Mouse (Mus musculus): ENCODE data around the gene Tbc1d19. TPM values are rescaled to one million over a fixed set of nuclear protein-coding genes. Genes with fewer than 3 reads are reported as not detected.

Gene Tbc1d19
- polyA plus RNA-seq, 1 experiment from 2014 or later: 51.1 TPM

- 88% methylated on average over 11 of the region's 11 CpGs for WGBS
- H3K4me3 ChIP-seq: no peak overlapping the region
- no peaks in the 10 kb centered on the region for H3K9me3 ChIP-seq
- no peak overlapping the region for H3K27ac ChIP-seq
- no peaks in the 10 kb centered on the region for H3K4me1 ChIP-seq (replicated peaks)
- DNase-seq (ENCODE audit: low spot score): no peak
- no peaks in the 10 kb centered on the region for H3K36me3 ChIP-seq
- H3K27me3 ChIP-seq (ENCODE audit: insufficient read depth, poor library complexity, severe bottlenecking): no peaks in the 10 kb centered on the region
Measured at GRCm38 (mm10) chr5:53926301-53926855, 117.0 kb downstream of the Tbc1d19 start.

- no peaks in the 10 kb centered on the region for H3K4me1 ChIP-seq (replicated peaks)
- H3K4me3 ChIP-seq: no peak overlapping the region
- no peak overlapping the region for H3K27ac ChIP-seq
- no peaks in the 10 kb centered on the region for H3K27me3 ChIP-seq (ENCODE audit: insufficient read depth, poor library complexity, severe bottlenecking)
- no peaks in the 10 kb centered on the region for H3K36me3 ChIP-seq
- WGBS: 89% methylated on average over 7 of the region's 7 CpGs
- no peak for DNase-seq (ENCODE audit: low spot score)
- no peaks in the 10 kb centered on the region for H3K9me3 ChIP-seq
Measured at GRCm38 (mm10) chr5:53927886-53928285, 118.5 kb downstream of the Tbc1d19 start.

DNA sequence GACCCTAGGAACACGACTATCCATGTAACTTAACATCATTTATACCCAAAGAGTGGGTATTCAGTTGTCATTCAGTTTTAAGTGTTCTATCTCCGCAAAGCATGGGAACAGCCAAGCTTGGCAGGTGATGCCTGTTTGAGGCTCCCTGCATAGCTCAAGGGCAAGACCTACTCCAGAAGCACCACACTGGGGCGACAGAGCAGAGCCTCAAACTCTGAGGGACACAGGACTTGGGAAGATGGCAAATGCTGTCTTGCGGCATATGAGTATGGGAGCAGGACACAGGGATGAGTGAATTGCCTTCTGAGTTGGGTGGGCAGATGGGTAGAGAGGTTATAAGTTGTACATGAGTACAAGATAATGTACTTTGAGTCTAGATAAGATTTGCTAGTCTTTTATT is 119.1 kb downstream of the Tbc1d19 start:
- WGBS: 89% methylated on average over 4 of the region's 4 CpGs
- H3K36me3 ChIP-seq: no peaks in the 10 kb centered on the region
- H3K4me1 ChIP-seq (replicated peaks): no peaks in the 10 kb centered on the region
- no peaks in the 10 kb centered on the region for H3K9me3 ChIP-seq
- no peak for DNase-seq (ENCODE audit: low spot score)
- no peak overlapping the region for H3K27ac ChIP-seq
- H3K4me3 ChIP-seq: no peak overlapping the region
- H3K27me3 ChIP-seq (ENCODE audit: insufficient read depth, poor library complexity, severe bottlenecking): no peaks in the 10 kb centered on the region

- DNase-seq (ENCODE audit: low spot score): no peak
- Histone ChIP-seq H3K9me3 (no peaks in the 10 kb centered on the region), H3K4me3 (no peak overlapping the region), H3K36me3 (no peaks in the 10 kb centered on the region), H3K27me3 (ENCODE audit: insufficient read depth, poor library complexity, severe bottlenecking) (no peaks in the 10 kb centered on the region), H3K4me1 (replicated peaks) (no peaks in the 10 kb centered on the region), H3K27ac (no peak overlapping the region)
- 79% methylated on average over 10 of the region's 10 CpGs for WGBS
Measured at GRCm38 (mm10) chr5:53929205-53929614, 119.8 kb downstream of the Tbc1d19 start.

DNA sequence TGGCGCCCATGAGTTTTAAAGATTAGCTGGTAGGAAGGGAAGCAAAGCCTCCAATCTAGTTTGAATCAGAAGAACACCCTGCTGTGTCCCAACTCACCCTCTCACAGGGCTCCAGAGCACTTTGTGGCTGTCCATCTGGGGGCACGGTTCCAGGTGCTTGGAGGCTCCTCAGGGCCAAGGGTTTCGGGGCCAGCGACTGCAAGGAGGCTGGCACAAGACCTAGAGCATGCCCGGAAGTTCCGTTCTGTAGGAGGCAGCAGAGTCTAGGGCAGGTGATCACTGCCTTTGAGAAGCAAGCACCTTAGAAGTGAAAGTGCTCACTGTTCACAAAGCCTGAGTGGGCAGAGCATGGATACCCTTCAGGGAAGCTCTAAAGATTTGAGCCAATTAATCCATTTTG is 120.4 kb downstream of the Tbc1d19 start:
- no peak for DNase-seq (ENCODE audit: low spot score)
- H3K9me3 ChIP-seq: no peaks in the 10 kb centered on the region
- H3K27ac ChIP-seq: no peak overlapping the region
- no peaks in the 10 kb centered on the region for H3K4me1 ChIP-seq (replicated peaks)
- no peaks in the 10 kb centered on the region for H3K36me3 ChIP-seq
- 88% methylated on average over 6 of the region's 6 CpGs for WGBS
- H3K4me3 ChIP-seq: no peak overlapping the region
- H3K27me3 ChIP-seq (ENCODE audit: insufficient read depth, poor library complexity, severe bottlenecking): no peaks in the 10 kb centered on the region

GRCm38 (mm10) chr5:53931011-53931410 is 121.6 kb downstream of the Tbc1d19 start:
- H3K9me3 ChIP-seq: no peaks in the 10 kb centered on the region
- H3K36me3 ChIP-seq: no peaks in the 10 kb centered on the region
- H3K4me1 ChIP-seq (replicated peaks): no peaks in the 10 kb centered on the region
- no peak overlapping the region for H3K27ac ChIP-seq
- no peak overlapping the region for H3K4me3 ChIP-seq
- no peak for DNase-seq (ENCODE audit: low spot score)
- 75% methylated on average over 5 of the region's 5 CpGs for WGBS
- no peaks in the 10 kb centered on the region for H3K27me3 ChIP-seq (ENCODE audit: insufficient read depth, poor library complexity, severe bottlenecking)

DNA sequence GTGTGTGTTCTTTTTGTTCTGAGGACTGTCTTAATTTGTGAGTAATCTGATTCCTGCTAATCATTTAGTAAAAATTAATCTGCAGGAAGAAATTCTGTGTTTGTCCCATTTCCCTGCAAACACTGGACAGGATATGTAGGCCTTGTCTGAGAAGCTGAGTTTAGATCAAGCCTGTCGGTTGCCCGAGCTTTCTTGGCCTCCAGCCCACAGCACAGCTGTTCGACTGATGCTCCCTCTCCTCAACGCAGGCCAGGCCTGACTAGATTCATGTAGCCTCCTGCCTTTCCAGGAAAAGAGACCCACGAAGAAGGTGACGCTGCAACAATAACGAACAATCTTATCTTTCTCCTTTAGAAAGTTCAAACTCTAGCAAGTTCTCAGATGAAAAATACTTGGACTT is 124.2 kb downstream of the Tbc1d19 start:
- Histone ChIP-seq H3K4me3 (no peak overlapping the region), H3K9me3 (no peaks in the 10 kb centered on the region), H3K27me3 (ENCODE audit: insufficient read depth, poor library complexity, severe bottlenecking) (no peaks in the 10 kb centered on the region), H3K27ac (no peak overlapping the region), H3K4me1 (replicated peaks) (no peaks in the 10 kb centered on the region), H3K36me3 (no peaks in the 10 kb centered on the region)
- 91% methylated on average over 7 of the region's 7 CpGs for WGBS
- DNase-seq (ENCODE audit: low spot score): no peak

- no peak for DNase-seq (ENCODE audit: low spot score)
- no peaks in the 10 kb centered on the region for H3K4me1 ChIP-seq (replicated peaks)
- no peaks in the 10 kb centered on the region for H3K9me3 ChIP-seq
- H3K27ac ChIP-seq: no peak overlapping the region
- H3K27me3 ChIP-seq (ENCODE audit: insufficient read depth, poor library complexity, severe bottlenecking): no peaks in the 10 kb centered on the region
- no peak overlapping the region for H3K4me3 ChIP-seq
- H3K36me3 ChIP-seq: no peaks in the 10 kb centered on the region
- WGBS: 95% methylated on average over 2 of the region's 2 CpGs
Measured at GRCm38 (mm10) chr5:53934040-53934439, 124.6 kb downstream of the Tbc1d19 start.

DNA sequence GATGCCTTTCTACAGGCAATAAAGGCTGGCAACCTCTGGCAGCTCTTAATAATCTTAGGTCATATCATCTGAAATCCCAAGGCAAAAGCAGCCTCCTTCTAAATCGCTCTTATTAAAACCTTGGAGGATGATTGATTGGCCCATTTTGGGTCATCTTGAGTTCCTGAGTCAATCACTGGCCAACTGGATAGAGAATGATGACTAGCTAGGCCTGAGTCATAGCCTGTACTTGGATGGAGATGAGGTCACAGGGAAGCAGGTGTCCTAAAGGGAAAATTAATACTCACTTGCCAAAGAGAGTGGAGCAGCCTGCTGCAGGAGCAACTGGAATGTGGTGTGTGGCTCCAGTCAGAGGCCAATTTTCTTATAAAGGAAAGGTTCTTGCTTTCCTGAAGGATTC is 125.4 kb downstream of the Tbc1d19 start:
- WGBS: 96% methylated on average over 1 of the region's 1 CpGs
- Histone ChIP-seq H3K4me1 (replicated peaks) (no peaks in the 10 kb centered on the region), H3K27ac (no peak overlapping the region), H3K27me3 (ENCODE audit: insufficient read depth, poor library complexity, severe bottlenecking) (no peaks in the 10 kb centered on the region), H3K4me3 (no peak overlapping the region), H3K36me3 (no peaks in the 10 kb centered on the region), H3K9me3 (no peaks in the 10 kb centered on the region)
- no peak for DNase-seq (ENCODE audit: low spot score)

DNA sequence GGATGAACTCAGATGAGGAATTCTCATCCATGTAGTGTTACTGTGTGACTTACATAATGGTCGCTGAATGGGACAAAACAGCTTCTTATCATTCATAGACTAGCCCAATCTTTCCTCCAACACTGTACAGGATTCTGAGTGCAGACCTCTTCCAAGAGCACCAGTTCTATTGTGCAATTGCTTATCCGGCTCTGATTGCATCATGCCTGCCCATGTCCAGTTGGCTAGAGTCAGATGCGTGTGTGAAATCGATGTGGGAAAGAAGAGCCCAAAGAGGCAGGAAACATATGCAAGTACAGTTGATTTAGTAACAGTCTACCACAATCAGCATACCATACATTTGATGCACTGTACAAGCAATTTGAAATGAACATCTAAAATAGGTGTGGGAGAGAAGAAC is 127.8 kb downstream of the Tbc1d19 start:
- WGBS: 90% methylated on average over 4 of the region's 4 CpGs
- Histone ChIP-seq H3K27me3 (ENCODE audit: insufficient read depth, poor library complexity, severe bottlenecking) (no peaks in the 10 kb centered on the region), H3K4me1 (replicated peaks) (0 out of 2 replicates have a peak, but pooled peaks cover 6% of the 10 kb centered on the region), H3K36me3 (no peaks in the 10 kb centered on the region), H3K4me3 (no peak overlapping the region), H3K27ac (no peak overlapping the region), H3K9me3 (no peaks in the 10 kb centered on the region)
- DNase-seq (ENCODE audit: low spot score): no peak

- H3K9me3 ChIP-seq: no peaks in the 10 kb centered on the region
- H3K4me3 ChIP-seq: no peak overlapping the region
- DNase-seq (ENCODE audit: low spot score): no peak
- H3K36me3 ChIP-seq: no peaks in the 10 kb centered on the region
- no peak overlapping the region for H3K27ac ChIP-seq
- no peaks in the 10 kb centered on the region for H3K27me3 ChIP-seq (ENCODE audit: insufficient read depth, poor library complexity, severe bottlenecking)
- 91% methylated on average over 7 of the region's 7 CpGs for WGBS
- H3K4me1 ChIP-seq (replicated peaks): 0 out of 2 replicates have a peak, but pooled peaks cover 6% of the 10 kb centered on the region
Measured at GRCm38 (mm10) chr5:53939026-53939425, 129.6 kb downstream of the Tbc1d19 start.

GRCm38 (mm10) chr5:53941322-53942024 is 132.1 kb downstream of the Tbc1d19 start:
- no peak overlapping the region for H3K27ac ChIP-seq
- 62% methylated on average over 11 of the region's 11 CpGs for WGBS
- no peaks in the 10 kb centered on the region for H3K27me3 ChIP-seq (ENCODE audit: insufficient read depth, poor library complexity, severe bottlenecking)
- DNase-seq (ENCODE audit: low spot score): no peak
- no peaks in the 10 kb centered on the region for H3K36me3 ChIP-seq
- H3K9me3 ChIP-seq: no peaks in the 10 kb centered on the region
- H3K4me3 ChIP-seq: no peak overlapping the region
- H3K4me1 ChIP-seq (replicated peaks): 0 out of 2 replicates have a peak, but pooled peaks cover 6% of the 10 kb centered on the region

- Histone ChIP-seq H3K27ac (no peak overlapping the region), H3K9me3 (no peaks in the 10 kb centered on the region), H3K27me3 (ENCODE audit: insufficient read depth, poor library complexity, severe bottlenecking) (no peaks in the 10 kb centered on the region), H3K4me3 (no peak overlapping the region), H3K4me1 (replicated peaks) (0 out of 2 replicates have a peak, but pooled peaks cover 6% of the 10 kb centered on the region), H3K36me3 (no peaks in the 10 kb centered on the region)
- WGBS: 86% methylated on average over 4 of the region's 4 CpGs
- no peak for DNase-seq (ENCODE audit: low spot score)
Measured at GRCm38 (mm10) chr5:53942332-53942731, 132.9 kb downstream of the Tbc1d19 start.
